Mouse (Mus musculus) heart, embryonic 16.5 days (tissue): ENCODE measurements around the gene Syn3. TPM values are rescaled to one million over a fixed set of nuclear protein-coding genes. Genes with fewer than 3 reads are reported as not detected.
A peak's percentile ranks its signal among the peaks of the same experiment; 100 is the strongest.

Experiments used
- ATAC-seq: fragments of 200-750 bp; cut with Nextera tagmentation; replicated peaks from 2 replicates; pipeline ENCODE4 v1.8.0; 2017; ENCODE audit warnings: moderate number of reproducible peaks; ENCODE audit not compliant: insufficient read depth, low FRiP score; ENCODE audit errors: extremely low read depth
- H3K27ac ChIP-seq: fragments of 300-500 bp; sonication (generic); 2 replicates; pipeline ENCODE4 v1.5.1; 2014; ENCODE audit warnings: mild to moderate bottlenecking, low read length, control low read depth, moderate library complexity
- H3K27me3 ChIP-seq: fragments of 300-500 bp; sonication (generic); 2 replicates; pipeline ENCODE4 v1.6.1; 2014; ENCODE audit warnings: low read length, mixed read lengths; ENCODE audit not compliant: control insufficient read depth, insufficient read depth
- H3K36me3 ChIP-seq: fragments of 300-500 bp; sonication (generic); 2 replicates; pipeline ENCODE4 v1.6.1; 2014; ENCODE audit not compliant: control insufficient read depth, insufficient read depth
- H3K4me1 ChIP-seq: fragments of 300-500 bp; sonication (generic); 2 replicates; pipeline ENCODE4 v1.6.1; 2014; ENCODE audit warnings: low read length, mixed read lengths; ENCODE audit not compliant: control insufficient read depth, insufficient read depth
- H3K4me2 ChIP-seq: fragments of 300-500 bp; sonication (generic); 2 replicates; pipeline ENCODE4 v1.6.1; 2014; ENCODE audit warnings: low read depth, mild to moderate bottlenecking, control low read depth, low read length
- H3K4me3 ChIP-seq: fragments of 300-500 bp; sonication (generic); 2 replicates; pipeline ENCODE4 v1.5.1; 2014; ENCODE audit warnings: mild to moderate bottlenecking, control low read depth, low read length
- H3K9ac ChIP-seq: fragments of 300-500 bp; sonication (generic); 2 replicates; pipeline ENCODE4 v1.6.1; 2014; ENCODE audit warnings: low read length, control low read depth
- H3K9me3 ChIP-seq: fragments of 300-500 bp; sonication (generic); replicated peaks from 2 replicates; pipeline ENCODE4 v1.6.1; 2016; ENCODE audit warnings: low read length; ENCODE audit not compliant: control insufficient read depth
- WGBS: fragments of 180-500 bp; shearing (Covaris S2); extraction: QIAGEN DNeasy Blood & Tissue Kit; methylation state at CpG from one replicate; pipeline ENCODE4 v1.1.7; 2014; 5-methylcytosine and 5-hydroxymethylcytosine counted together
- polyA plus RNA-seq: library from polyadenylated mRNA; unstranded; fragments of >200 nt; fragmentation: Nextera tagmentation; extraction: Ambion mirVana; gene quantifications from 2 replicates; pipeline ENCODE4 v1.2.1, GENCODE M21; 2015

The Syn3 gene
- polyA plus RNA-seq, 1 experiment from 2014 or later, result 0.68 TPM

- Histone ChIP-seq H3K36me3 (no peaks in the 10 kb centered on the region), H3K27me3 (no peaks in the 10 kb centered on the region), H3K27ac (no peak overlapping the region), H3K4me2 (no peak overlapping the region), H3K9me3 (no peaks in the 10 kb centered on the region), H3K4me1 (peaks cover 2% of the 10 kb centered on the region), H3K9ac (no peak overlapping the region), H3K4me3 (no peak overlapping the region)
- ATAC-seq, result no peak
- 51% methylated on average over 5 of the region's 5 CpGs for WGBS
Observed at GRCm38 (mm10) chr10:86137589-86138173, 361.0 kb downstream of the Syn3 start.

- 43% methylated on average over 3 of the region's 3 CpGs for WGBS
- no peaks in the 10 kb centered on the region for H3K27me3 ChIP-seq
- H3K36me3 ChIP-seq, result no peaks in the 10 kb centered on the region
Observed at GRCm38 (mm10) chr10:86137106-86137505, 361.6 kb downstream of the Syn3 start.

GRCm38 (mm10) chr10:86136249-86136648, 362.4 kb downstream of the Syn3 start:
- Histone ChIP-seq H3K9me3 (no peaks in the 10 kb centered on the region), H3K4me3 (no peak overlapping the region), H3K4me1 (peaks cover 2% of the 10 kb centered on the region), H3K9ac (no peak overlapping the region), H3K27ac (no peak overlapping the region), H3K4me2 (no peak overlapping the region), H3K27me3 (no peaks in the 10 kb centered on the region), H3K36me3 (no peaks in the 10 kb centered on the region)
- ATAC-seq, result no peak
- 81% methylated on average over 1 of the region's 1 CpGs for WGBS

More at GRCm38 (mm10) chr10:86137106-86137505, 361.6 kb downstream of the Syn3 start:
- Histone ChIP-seq H3K4me2 (no peak overlapping the region), H3K4me3 (no peak overlapping the region), H3K27ac (no peak overlapping the region), H3K9me3 (no peaks in the 10 kb centered on the region), H3K9ac (no peak overlapping the region), H3K4me1 (peaks cover 2% of the 10 kb centered on the region)
- ATAC-seq, result no peak

GRCm38 (mm10) chr10:86134848-86135247, 363.8 kb downstream of the Syn3 start:
- no peak overlapping the region for H3K4me3 ChIP-seq
- no peak overlapping the region for H3K27ac ChIP-seq
- no peaks in the 10 kb centered on the region for H3K36me3 ChIP-seq
- peaks cover 2% of the 10 kb centered on the region for H3K4me1 ChIP-seq
- H3K27me3 ChIP-seq, result no peaks in the 10 kb centered on the region
- H3K9ac ChIP-seq, result no peak overlapping the region
- H3K4me2 ChIP-seq, result no peak overlapping the region
- WGBS, result 50% methylated on average over 6 of the region's 6 CpGs
- ATAC-seq, result no peak
- H3K9me3 ChIP-seq, result no peaks in the 10 kb centered on the region

GRCm38 (mm10) chr10:86134336-86134735, 364.4 kb downstream of the Syn3 start:
- no peak overlapping the region for H3K4me2 ChIP-seq
- WGBS, result 72% methylated on average over 5 of the region's 5 CpGs
- ATAC-seq, result no peak
- no peak overlapping the region for H3K9ac ChIP-seq
- H3K27me3 ChIP-seq, result no peaks in the 10 kb centered on the region
- H3K36me3 ChIP-seq, result no peaks in the 10 kb centered on the region
- H3K9me3 ChIP-seq, result no peaks in the 10 kb centered on the region
- no peak overlapping the region for H3K27ac ChIP-seq
- no peak overlapping the region for H3K4me3 ChIP-seq
- peaks cover under 1% of the 10 kb centered on the region for H3K4me1 ChIP-seq

- H3K9ac ChIP-seq, result no peak overlapping the region
- no peaks in the 10 kb centered on the region; the same call in 1 of the 2 replicates for H3K4me1 ChIP-seq
- no peaks in the 10 kb centered on the region for H3K9me3 ChIP-seq
- H3K4me2 ChIP-seq, result no peak overlapping the region
- 65% methylated on average over 10 of the region's 10 CpGs for WGBS
- no peak for ATAC-seq
- no peak overlapping the region for H3K27ac ChIP-seq
- no peak overlapping the region for H3K4me3 ChIP-seq
- no peaks in the 10 kb centered on the region for H3K36me3 ChIP-seq
- no peaks in the 10 kb centered on the region for H3K27me3 ChIP-seq
Observed at GRCm38 (mm10) chr10:86132420-86132956, 366.2 kb downstream of the Syn3 start.

- no peak overlapping the region for H3K4me3 ChIP-seq
- no peak overlapping the region for H3K9ac ChIP-seq
- ATAC-seq, result no peak
- WGBS, result 77% methylated on average over 6 of the region's 6 CpGs
- no peak overlapping the region for H3K27ac ChIP-seq
- H3K27me3 ChIP-seq, result no peaks in the 10 kb centered on the region
- H3K4me1 ChIP-seq, result no peaks in the 10 kb centered on the region
- no peaks in the 10 kb centered on the region for H3K9me3 ChIP-seq
- no peaks in the 10 kb centered on the region for H3K36me3 ChIP-seq
- no peak overlapping the region for H3K4me2 ChIP-seq
Observed at GRCm38 (mm10) chr10:86129046-86129445, 369.6 kb downstream of the Syn3 start.

GRCm38 (mm10) chr10:86126478-86126877, 372.2 kb downstream of the Syn3 start:
- H3K4me3 ChIP-seq, result no peak overlapping the region
- H3K4me2 ChIP-seq, result no peak overlapping the region
- no peak overlapping the region for H3K9ac ChIP-seq
- H3K9me3 ChIP-seq, result no peaks in the 10 kb centered on the region
- no peaks in the 10 kb centered on the region for H3K4me1 ChIP-seq
- H3K27ac ChIP-seq, result no peak overlapping the region
- peak; percentile 52 for ATAC-seq
- no peaks in the 10 kb centered on the region for H3K27me3 ChIP-seq
- H3K36me3 ChIP-seq, result no peaks in the 10 kb centered on the region
- 49% methylated on average over 11 of the region's 11 CpGs for WGBS

GRCm38 (mm10) chr10:86125421-86125820, 373.3 kb downstream of the Syn3 start:
- 86% methylated on average over 2 of the region's 2 CpGs for WGBS
- no peak for ATAC-seq
- H3K4me2 ChIP-seq, result no peak overlapping the region
- no peaks in the 10 kb centered on the region for H3K27me3 ChIP-seq
- no peak overlapping the region for H3K27ac ChIP-seq
- no peaks in the 10 kb centered on the region for H3K4me1 ChIP-seq
- no peak overlapping the region for H3K4me3 ChIP-seq
- no peaks in the 10 kb centered on the region for H3K36me3 ChIP-seq
- no peaks in the 10 kb centered on the region for H3K9me3 ChIP-seq
- no peak overlapping the region for H3K9ac ChIP-seq
